Mouse (Mus musculus) large intestine, adult 2 months (tissue): ENCODE results near the gene 5730522E02Rik. TPM values are rescaled to one million over a fixed set of nuclear protein-coding genes. Genes with fewer than 3 reads are reported as not detected.

Experiments
- DNase-seq: peaks from one replicate; pipeline ENCODE4 v3.0.0-alpha.2; 2012; ENCODE audit warnings: low read depth, low spot score
- WGBS: fragments of 180-500 bp; shearing (Covaris S2); methylation state at CpG from one replicate; pipeline ENCODE4 v1.1.7; 2018; 5-methylcytosine and 5-hydroxymethylcytosine counted together
- polyA plus RNA-seq: library from polyadenylated mRNA; depleted of rRNA; stranded (reverse); fragments of >200 nt; gene quantifications from 2 replicates; pipeline ENCODE4 v1.2.3, GENCODE M21; 2012; rRNA removed

The 5730522E02Rik gene
- polyA plus RNA-seq, 1 experiment, result not detected

DNA sequence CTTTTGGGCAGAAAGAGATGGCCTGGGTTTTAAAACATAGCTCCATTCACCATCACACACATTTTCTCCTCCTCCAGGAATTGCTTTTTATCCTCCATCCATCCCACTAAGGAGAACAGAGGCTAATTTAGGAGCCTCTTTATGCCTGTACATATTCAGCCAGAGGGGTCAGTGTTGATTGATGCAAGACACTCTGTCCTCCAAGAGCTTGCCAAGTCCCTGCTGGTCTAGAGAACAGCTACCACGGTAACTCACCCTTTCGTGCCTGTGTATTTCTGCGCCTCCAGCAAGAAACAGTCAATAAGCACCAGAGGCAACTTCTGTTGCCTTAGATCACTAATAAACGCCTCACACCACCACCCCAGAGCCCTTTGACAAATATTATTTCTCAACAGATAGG lies 620.3 kb downstream of the 5730522E02Rik start:
- no peak for DNase-seq
- 65% methylated on average over 4 of the region's 4 CpGs for WGBS

GRCm38 (mm10) chr11:25589509-25589908 lies 621.1 kb downstream of the 5730522E02Rik start:
- 53% methylated on average over 1 of the region's 1 CpGs for WGBS
- DNase-seq, result no peak

- 95% methylated on average over 9 of the region's 9 CpGs for WGBS
- no peak for DNase-seq
These were observed 636.5 kb downstream of the 5730522E02Rik start for GRCm38 (mm10) chr11:25574129-25574465.

DNA sequence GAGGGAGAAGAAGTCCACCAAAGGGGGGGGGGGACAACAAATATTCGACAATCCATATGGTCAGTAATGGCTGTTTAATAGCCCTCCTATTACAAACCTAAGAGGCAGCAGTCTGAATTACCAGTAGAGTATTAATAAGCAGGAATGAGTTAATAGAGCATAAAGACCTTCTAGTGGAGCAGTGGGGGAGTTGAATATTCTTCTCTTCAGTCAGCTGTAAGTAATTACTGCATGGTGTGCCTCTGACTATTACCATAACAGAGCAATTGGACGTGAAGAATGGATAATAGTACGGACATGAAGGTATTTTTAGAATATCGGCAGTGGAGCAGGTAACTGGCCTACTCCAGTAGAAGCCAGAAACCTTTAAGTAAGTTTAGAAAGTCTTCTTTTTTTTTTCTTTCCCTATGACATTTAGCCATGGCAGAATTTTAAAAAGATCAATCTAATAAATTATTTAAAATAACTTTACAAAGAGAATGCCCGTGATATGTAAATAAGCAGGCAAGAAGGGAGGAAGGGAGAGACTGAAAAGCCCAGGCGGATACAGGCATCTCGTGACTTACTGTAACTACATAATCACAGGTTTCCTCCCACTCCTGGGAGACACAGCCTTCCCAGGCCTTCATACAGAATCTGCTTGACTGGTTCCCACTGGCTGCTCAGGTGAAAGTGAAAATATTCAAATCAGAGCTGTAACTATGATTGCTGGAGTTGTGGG lies 637.0 kb downstream of the 5730522E02Rik start:
- DNase-seq, result no peak
- WGBS, result 77% methylated on average over 7 of the region's 7 CpGs

- no peak for DNase-seq
- WGBS, result 71% methylated on average over 2 of the region's 2 CpGs
These were observed 639.2 kb downstream of the 5730522E02Rik start for GRCm38 (mm10) chr11:25571396-25571795.

Other genes starting within 250 kb of the 5730522E02Rik start
- 1.9 and 2.6 TPM in 2 replicates for gene Fancl, start 175.4 kb upstream of the 5730522E02Rik start, polyA plus RNA-seq